Mouse (Mus musculus): ENCODE data around the gene Dyrk2.

Gene Dyrk2

GRCm38 (mm10) chr10:118870201-118870980 lies at the start of gene Dyrk2:
Gene Dyrk2, minus strand, starts transcription at chr10:118870209.
- no peak for DNase-seq (ENCODE audit: low read depth in 1 of 2, low spot score in 2 of 2)

DNA sequence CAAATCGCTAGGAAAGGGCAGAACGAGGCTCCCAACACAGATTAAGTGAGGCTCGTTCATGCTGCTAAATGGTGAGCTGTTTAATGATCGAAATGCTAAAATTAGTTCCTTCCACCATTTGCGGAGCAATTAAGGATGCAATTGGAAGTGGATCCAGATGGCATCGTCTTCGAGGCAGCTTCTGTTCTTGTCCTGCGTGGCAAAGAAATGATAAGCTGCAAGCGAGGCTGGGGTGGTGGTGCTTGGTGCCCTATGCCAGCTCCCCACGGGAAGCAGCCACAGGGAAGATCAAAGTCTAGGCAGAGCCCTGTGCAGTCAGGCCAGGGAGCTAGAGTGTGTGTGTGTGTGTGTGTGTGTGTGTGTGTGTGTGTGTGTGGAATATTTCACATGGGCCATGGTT lies 32.6 kb upstream of the Dyrk2 start:
- DNase-seq (ENCODE audit: low read depth in 1 of 2, low spot score in 2 of 2): no peak

- DNase-seq (ENCODE audit: low read depth in 1 of 2, low spot score in 2 of 2): no peak
Measured at GRCm38 (mm10) chr10:118893645-118894044, 23.6 kb upstream of the Dyrk2 start.

GRCm38 (mm10) chr10:118884126-118884525 lies 14.1 kb upstream of the Dyrk2 start:
- DNase-seq (ENCODE audit: low read depth in 1 of 2, low spot score in 2 of 2): no peak

- peak in 1 of 2 experiments; percentile 8 for DNase-seq (ENCODE audit: low read depth in 1 of 2, low spot score in 2 of 2)
Measured at GRCm38 (mm10) chr10:118883317-118883716, 13.3 kb upstream of the Dyrk2 start.

DNA sequence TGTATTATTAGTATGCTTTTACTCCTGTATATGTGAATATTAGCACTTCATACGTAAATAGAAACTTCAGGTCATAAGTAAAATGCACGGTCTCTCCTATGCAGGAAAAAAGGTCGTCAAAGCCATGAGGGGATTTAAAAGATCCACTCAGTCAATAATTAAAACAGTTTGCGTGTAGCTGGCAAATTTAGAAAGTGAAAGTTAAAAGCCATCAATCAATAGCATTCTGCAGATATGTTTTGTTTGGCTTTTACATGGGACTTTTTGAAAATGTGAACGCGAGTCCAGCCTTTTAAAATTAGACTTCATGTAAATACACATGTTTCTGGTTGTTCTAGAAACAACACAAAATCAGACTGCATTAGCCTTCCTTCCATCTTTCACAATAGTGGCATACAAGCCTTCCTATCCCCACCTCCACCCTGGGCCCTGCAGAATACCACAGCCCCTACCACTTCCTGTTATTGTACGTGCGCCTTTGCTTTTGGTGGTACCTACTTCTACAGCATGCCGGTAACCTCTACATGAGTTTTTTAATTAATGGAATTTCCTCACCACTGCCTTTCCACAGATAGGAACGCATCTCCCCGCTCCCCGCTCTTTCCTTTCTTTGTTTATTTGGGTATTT lies 12.4 kb upstream of the Dyrk2 start:
- peak in 1 of 2 experiments; percentile 28 for DNase-seq (ENCODE audit: low read depth in 1 of 2, low spot score in 2 of 2)

- DNase-seq (ENCODE audit: low read depth in 1 of 2, low spot score in 2 of 2): no peak
Measured at GRCm38 (mm10) chr10:118880776-118881175, 10.8 kb upstream of the Dyrk2 start.

GRCm38 (mm10) chr10:118872196-118872595 lies 2.2 kb upstream of the Dyrk2 start:
- no peak for DNase-seq (ENCODE audit: low read depth in 1 of 2, low spot score in 2 of 2)

- peak; percentile 34 to 52 for DNase-seq (ENCODE audit: low read depth in 1 of 2, low spot score in 2 of 2)
Measured at GRCm38 (mm10) chr10:118869591-118870001, 413 bp downstream of the Dyrk2 start.

DNA sequence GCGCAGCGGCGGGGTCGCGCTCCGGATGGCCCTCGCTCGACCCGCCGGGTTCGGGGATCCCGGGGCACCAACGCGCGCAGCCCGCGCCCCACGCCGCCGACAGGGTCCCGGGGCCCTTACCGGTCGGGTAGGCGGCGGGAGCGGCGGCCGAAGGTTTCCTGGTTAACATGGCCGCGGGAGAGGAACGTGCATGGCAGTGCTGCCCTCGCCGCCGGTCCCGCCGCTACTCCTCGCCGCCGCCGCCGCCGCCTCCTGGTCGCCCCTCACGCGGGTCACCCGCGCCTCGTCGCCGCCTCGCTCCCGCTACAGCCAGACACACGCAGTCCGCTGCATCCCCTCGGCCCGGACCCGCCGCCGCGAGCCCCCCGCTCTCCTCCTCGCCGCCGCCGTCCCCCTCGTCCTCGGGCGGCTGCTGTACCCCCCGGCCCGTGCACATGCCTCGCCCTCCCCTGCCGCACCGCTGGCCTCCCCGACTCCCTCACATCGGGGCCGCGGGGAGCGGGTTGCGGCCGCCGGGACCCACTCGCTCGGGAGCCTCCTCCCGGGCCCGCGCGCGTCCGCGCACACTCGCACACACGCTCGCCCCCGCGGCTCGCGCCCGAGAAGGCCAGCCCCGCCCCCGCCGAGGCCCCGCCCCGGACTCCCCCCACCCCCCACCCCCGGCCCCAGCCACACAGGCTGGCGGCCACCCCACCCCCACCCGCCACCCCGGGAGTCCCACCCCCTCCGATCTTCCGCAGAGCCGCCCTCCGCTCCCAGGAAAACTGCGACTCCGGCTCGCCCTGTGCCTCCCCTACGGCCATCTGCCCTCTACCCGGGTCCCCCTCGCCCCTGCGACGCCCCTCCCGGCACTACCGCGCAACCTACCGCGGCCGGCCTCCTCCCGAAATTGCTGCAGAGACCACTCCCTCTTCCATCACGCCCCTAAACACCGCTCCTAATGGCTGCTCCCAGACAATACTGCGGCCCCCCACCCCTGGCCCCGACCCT lies 1.1 kb downstream of the Dyrk2 start:
- peak in 1 of 2 experiments; percentile 47 for DNase-seq (ENCODE audit: low read depth in 1 of 2, low spot score in 2 of 2)

DNA sequence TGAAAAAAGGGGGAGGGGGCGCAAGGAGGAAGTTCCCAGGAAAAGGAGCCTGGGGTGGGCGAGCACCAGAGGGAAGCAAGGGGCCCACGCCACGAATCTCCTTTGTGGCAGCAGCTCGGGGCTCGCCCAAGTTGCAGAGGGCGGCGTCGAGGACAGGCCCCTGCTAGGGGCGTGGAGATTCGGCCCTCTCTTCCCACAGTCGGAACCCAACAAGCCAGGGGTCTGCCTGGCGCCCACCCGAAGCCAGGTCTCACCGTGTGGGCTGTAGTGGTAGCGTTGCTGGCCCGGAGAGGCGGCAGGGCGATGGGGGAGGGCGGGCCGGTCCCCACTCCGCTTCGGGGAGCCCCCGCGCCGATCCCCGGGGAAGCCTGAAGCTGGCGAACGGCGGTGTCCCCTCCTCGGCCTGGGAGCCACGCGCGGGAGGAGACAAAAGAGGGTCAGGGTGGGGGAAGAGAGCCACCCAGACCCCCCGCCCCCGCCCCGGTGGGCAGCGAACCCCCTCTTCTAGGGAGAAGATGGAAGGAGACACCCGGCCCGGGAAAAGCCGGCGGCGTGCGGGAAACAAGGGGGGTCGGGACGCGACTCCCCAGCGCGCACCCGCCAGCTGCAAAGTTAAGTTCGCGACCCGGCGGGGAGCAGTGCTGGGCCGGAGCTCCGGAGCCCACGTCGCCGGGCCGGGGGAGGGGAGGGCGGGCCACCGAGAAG lies 2.0 kb downstream of the Dyrk2 start:
- DNase-seq (ENCODE audit: low read depth in 1 of 2, low spot score in 2 of 2): peak in 1 of 2 experiments; percentile 12

DNA sequence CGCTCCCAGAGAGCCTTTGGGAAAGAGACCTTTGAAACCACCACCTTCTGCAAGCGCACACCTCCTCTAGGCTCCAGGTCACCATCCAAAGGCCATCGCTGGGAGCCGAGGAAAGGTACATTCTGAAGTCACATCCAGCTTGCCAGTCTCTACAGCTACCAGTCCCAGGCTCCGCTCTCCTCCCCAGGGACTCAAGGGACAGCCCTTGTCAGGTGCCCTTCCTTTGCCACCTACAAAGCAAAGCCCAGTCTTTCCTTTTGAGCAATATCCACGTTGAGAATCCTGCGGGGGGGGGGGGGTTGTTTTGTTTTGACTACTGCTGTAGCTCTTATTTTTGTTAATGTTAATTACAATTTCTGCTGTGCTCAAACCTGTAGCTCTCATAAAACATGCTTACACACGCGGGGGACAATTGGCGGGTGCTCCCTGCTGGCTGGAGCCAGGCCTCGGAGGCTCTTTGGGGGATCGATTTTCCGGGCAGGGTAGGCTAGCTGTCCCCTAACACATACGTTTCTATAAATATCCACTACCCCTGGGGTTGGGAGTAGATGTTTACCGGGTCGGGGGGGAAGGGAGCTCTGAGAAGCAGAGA lies 2.6 kb downstream of the Dyrk2 start:
- DNase-seq (ENCODE audit: low read depth in 1 of 2, low spot score in 2 of 2): no peak

- DNase-seq (ENCODE audit: low read depth in 1 of 2, low spot score in 2 of 2): no peak
Measured at GRCm38 (mm10) chr10:118864976-118865375, 5.0 kb downstream of the Dyrk2 start.

- no peak for DNase-seq (ENCODE audit: low read depth in 1 of 2, low spot score in 2 of 2)
Measured at GRCm38 (mm10) chr10:118863611-118864010, 6.4 kb downstream of the Dyrk2 start.

DNA sequence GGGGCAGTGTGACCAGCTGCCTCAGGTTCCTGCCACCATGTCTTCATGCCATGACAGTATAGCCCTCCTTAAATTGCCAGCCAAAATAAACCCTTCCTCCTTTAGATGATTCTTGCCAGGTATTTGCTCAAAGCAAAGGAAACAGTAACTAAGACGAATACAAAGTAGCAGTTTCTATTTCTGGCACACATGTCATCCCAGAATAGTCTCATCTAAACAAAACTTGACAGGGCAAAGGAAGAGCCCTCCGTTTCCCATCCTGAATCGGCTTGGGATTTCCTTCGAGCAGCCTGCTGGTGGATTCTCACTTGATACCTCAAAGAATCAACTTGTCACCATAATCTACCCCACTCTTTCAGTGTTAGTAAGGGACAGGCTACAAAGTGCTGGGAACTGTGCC lies 7.8 kb downstream of the Dyrk2 start:
- no peak for DNase-seq (ENCODE audit: low read depth in 1 of 2, low spot score in 2 of 2)

- no peak for DNase-seq (ENCODE audit: low read depth in 1 of 2, low spot score in 2 of 2)
Measured at GRCm38 (mm10) chr10:118861234-118862025, 8.6 kb downstream of the Dyrk2 start.

DNA sequence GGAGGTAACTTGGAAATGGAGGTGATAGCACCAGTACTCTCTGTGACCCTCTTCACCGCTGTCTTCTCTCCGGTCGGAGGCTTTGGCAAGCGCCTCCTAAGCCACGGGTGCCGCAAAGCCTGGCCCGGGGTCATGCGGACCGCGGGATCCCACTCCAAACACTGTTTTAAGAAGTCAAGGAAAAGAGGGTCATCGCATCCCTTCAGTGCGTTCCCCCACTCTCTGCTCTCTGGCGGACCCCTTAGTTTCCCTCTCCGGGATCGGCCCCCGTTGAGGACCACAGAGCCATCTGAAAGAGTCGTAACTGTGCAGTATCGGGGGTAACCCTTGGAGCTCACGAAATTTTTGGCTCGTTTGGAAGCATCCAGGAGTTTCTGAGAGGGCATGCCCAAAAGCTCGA lies 10.4 kb downstream of the Dyrk2 start:
- no peak for DNase-seq (ENCODE audit: low read depth in 1 of 2, low spot score in 2 of 2)

- DNase-seq (ENCODE audit: low read depth in 1 of 2, low spot score in 2 of 2): no peak
Measured at GRCm38 (mm10) chr10:118854641-118855040, 15.4 kb downstream of the Dyrk2 start.

- DNase-seq (ENCODE audit: low read depth in 1 of 2, low spot score in 2 of 2): no peak
Measured at GRCm38 (mm10) chr10:118852554-118852953, 17.5 kb downstream of the Dyrk2 start.

DNA sequence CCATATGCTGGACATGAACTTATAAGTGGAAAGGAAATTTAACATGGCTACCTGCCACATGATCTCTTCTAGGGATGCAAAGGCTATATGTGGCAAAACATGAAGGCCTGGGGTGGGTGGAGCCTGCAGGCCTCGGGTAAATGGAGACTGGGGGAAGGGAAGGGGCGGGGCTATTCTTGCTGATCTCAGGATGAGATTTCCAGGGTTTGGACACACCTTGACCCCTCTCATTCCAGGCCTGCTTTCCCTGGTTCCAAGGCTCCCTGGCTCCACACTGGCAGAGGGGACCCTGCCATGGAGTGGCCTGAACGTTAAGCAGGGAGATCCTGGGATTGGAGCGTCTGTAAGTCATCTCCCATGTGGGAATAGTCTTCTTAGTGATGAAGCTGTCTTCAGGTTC lies 21.5 kb downstream of the Dyrk2 start:
- DNase-seq (ENCODE audit: low read depth in 1 of 2, low spot score in 2 of 2): no peak

Data from monocyte, adult 2 months (primary cell).